Mouse (Mus musculus): ENCODE measurements around the gene Phyhd1.

- no peak for TF ChIP-seq EP300 (IDR thresholded peaks at IDR 0.05; ENCODE audit: low read depth)
- no peak for TF ChIP-seq CTCF (IDR thresholded peaks at IDR 0.05; ENCODE audit: low read depth)
Measured at GRCm38 (mm10) chr2:30269241-30269990, 3.4 kb downstream of the Phyhd1 start.

Measured in liver, embryonic 14.5 days (tissue).